Mouse (Mus musculus): ENCODE measurements around the gene Zfp974. TPM values are rescaled to one million over a fixed set of nuclear protein-coding genes. Genes with fewer than 3 reads are reported as not detected.
A peak's percentile ranks its signal among the peaks of the same experiment; 100 is the strongest.

The Zfp974 gene
- polyA plus RNA-seq, 1 experiment from 2014 or later, result 4.6 TPM

DNA sequence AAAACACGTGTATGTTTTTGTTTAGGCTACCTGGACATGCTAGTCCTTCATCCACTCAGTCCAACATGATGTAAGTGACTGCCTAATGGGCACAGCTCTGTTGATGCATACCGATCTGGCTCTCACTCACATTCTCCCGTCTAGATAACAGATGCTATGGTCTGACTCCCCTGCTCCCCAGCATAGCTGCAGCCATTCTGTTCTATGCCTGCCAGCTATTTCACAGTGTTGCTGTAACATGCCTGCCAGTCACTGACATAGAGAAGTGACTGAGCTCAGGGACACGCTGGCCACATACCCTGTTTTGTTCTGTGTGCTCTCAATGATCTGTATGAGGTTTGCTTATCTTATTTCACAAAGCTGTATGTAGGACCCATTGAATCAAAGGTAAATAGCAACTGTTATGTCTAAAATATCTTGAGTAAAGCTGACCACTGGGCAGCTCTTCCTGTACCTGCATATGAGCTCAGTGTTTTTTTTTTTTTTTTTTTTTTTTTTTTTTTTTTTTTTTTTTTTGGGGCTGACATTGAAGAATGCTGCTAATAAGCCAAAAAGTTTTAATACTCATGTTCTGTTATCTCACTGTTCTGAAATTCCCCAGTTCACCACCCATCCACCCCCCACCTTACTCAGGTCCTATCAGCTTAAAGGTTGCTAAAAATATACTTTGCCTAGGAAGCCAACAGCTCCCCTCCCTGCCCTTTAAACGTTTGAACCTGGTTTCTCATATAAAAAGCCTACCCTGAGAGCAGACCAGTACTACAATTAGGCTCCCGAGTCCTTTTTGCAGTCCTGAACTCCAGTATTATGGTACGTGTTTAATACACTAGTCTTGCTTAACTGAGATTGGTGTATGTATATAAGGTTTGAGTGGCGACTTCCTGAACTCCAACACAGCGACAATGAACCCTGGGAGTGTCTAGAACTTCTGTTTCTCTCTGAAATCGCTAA lies 69.7 kb downstream of the Zfp974 start:
- Histone ChIP-seq H3K27ac (replicated peaks) (peak overlapping the region; percentile 92), H3K36me3 (ENCODE audit: control insufficient read depth, insufficient read depth, low read length) (peaks cover 8% of the 10 kb centered on the region; the same call in 1 of the 2 replicates), H3K4me2 (replicated peaks; ENCODE audit: low read depth) (peak overlapping the region; percentile 75), H3K9me3 (ENCODE audit: control insufficient read depth, low read length) (no peaks in the 10 kb centered on the region), H3K4me1 (replicated peaks; ENCODE audit: control insufficient read depth, insufficient read depth) (peaks cover 5% of the 10 kb centered on the region; the same call in 1 of the 2 replicates), H3K27me3 (ENCODE audit: control insufficient read depth, insufficient read depth, low read length) (no peaks in the 10 kb centered on the region), H3K4me3 (ENCODE audit: low read depth, low read length) (peak overlapping the region; percentile 59), H3K9ac (ENCODE audit: low read length) (peak overlapping the region; percentile 78)
- DNase-seq (ENCODE audit: low spot score) (no peak), ATAC-seq (ENCODE audit: low FRiP score, low TSS enrichment) (peak; percentile 34; the same call in 1 of the 2 replicates)
- 13% methylated on average over 10 of the region's 10 CpGs for WGBS
- no peak for TF ChIP-seq EP300 (optimal IDR thresholded peaks at IDR 0.05)
- TF ChIP-seq CTCF (IDR thresholded peaks at IDR 0.05; ENCODE audit: low read depth), result no peak

Other genes with a start within 250 kb of the Zfp974 start
- 1.9 and 2.0 TPM in 2 replicates for gene Zfp607b, start 240.1 kb downstream of the Zfp974 start, polyA plus RNA-seq (2015; fragmentation: Nextera tagmentation; extraction: Ambion mirVana)
- 8.4 and 9.3 TPM in 2 replicates for gene Zfp60, start 198.1 kb downstream of the Zfp974 start, polyA plus RNA-seq (2015; fragmentation: Nextera tagmentation; extraction: Ambion mirVana)
- gene Zfp626, start 122.3 kb downstream of the Zfp974 start, polyA plus RNA-seq (2015; fragmentation: Nextera tagmentation; extraction: Ambion mirVana), result 1.3 and 1.6 TPM in 2 replicates
- gene Zfp59, start 90.9 kb downstream of the Zfp974 start, polyA plus RNA-seq (2015; fragmentation: Nextera tagmentation; extraction: Ambion mirVana), result 2.8 and 3.0 TPM in 2 replicates
- gene Zfp607a, start 71.9 kb downstream of the Zfp974 start, polyA plus RNA-seq (2015; fragmentation: Nextera tagmentation; extraction: Ambion mirVana), result 1.4 and 1.6 TPM in 2 replicates
- 6.2 and 7.3 TPM in 2 replicates for gene Zfp780b, start 49.7 kb upstream of the Zfp974 start, polyA plus RNA-seq (2015; fragmentation: Nextera tagmentation; extraction: Ambion mirVana)
- gene Zfp850, start 84.7 kb upstream of the Zfp974 start, polyA plus RNA-seq (2015; fragmentation: Nextera tagmentation; extraction: Ambion mirVana), result 1.1 TPM in 2 replicates
- gene Psmc4, start 120.6 kb upstream of the Zfp974 start, polyA plus RNA-seq (2015; fragmentation: Nextera tagmentation; extraction: Ambion mirVana), result 167 and 173 TPM in 2 replicates
- gene Fcgbp, start 141.8 kb upstream of the Zfp974 start, polyA plus RNA-seq (2015; fragmentation: Nextera tagmentation; extraction: Ambion mirVana), result 17.1 and 32.2 TPM in 2 replicates
- gene 9530053A07Rik, start 200.0 kb upstream of the Zfp974 start, polyA plus RNA-seq (2015; fragmentation: Nextera tagmentation; extraction: Ambion mirVana), result 0.08 and 0.12 TPM in 2 replicates
- gene Fbl, start 240.2 kb upstream of the Zfp974 start, polyA plus RNA-seq (2015; fragmentation: Nextera tagmentation; extraction: Ambion mirVana), result 57.1 and 61.6 TPM in 2 replicates